Mouse (Mus musculus) liver, embryonic 16.5 days (tissue): ENCODE measurements around the gene Lmx1b. TPM values are rescaled to one million over a fixed set of nuclear protein-coding genes. Genes with fewer than 3 reads are reported as not detected.

Experiments
- ATAC-seq: fragments of 200-750 bp; cut with Nextera tagmentation; 2 replicates; pipeline ENCODE4 v1.8.0; 2017; ENCODE audit warnings: low read depth, mild to moderate bottlenecking, moderate number of reproducible peaks, moderate library complexity
- H3K27ac ChIP-seq: fragments of 300-500 bp; sonication (generic); 2 replicates; pipeline ENCODE4 v1.5.1; 2014; ENCODE audit warnings: mild to moderate bottlenecking, low read length
- H3K27me3 ChIP-seq: fragments of 300-500 bp; sonication (generic); 2 replicates; pipeline ENCODE4 v1.6.1; 2014; ENCODE audit warnings: low read depth, low read length, mixed read lengths; ENCODE audit not compliant: control insufficient read depth, insufficient read depth
- H3K36me3 ChIP-seq: fragments of 300-500 bp; sonication (generic); 2 replicates; pipeline ENCODE4 v1.6.1; 2014; ENCODE audit warnings: mild to moderate bottlenecking; ENCODE audit not compliant: control insufficient read depth, insufficient read depth
- H3K4me1 ChIP-seq: fragments of 300-500 bp; sonication (generic); 2 replicates; pipeline ENCODE4 v1.6.1; 2014; ENCODE audit warnings: low read depth, low read length, mixed read lengths; ENCODE audit not compliant: control insufficient read depth
- H3K4me2 ChIP-seq: fragments of 300-500 bp; sonication (generic); 2 replicates; pipeline ENCODE4 v1.6.1; 2014; ENCODE audit warnings: low read depth, low read length, mixed read lengths
- H3K4me3 ChIP-seq: fragments of 300-500 bp; sonication (generic); 2 replicates; pipeline ENCODE4 v1.5.1; 2014; ENCODE audit warnings: low read depth, mild to moderate bottlenecking, low read length
- H3K9ac ChIP-seq: fragments of 300-500 bp; sonication (generic); 2 replicates; pipeline ENCODE4 v1.6.1; 2014; ENCODE audit warnings: low read depth, low read length
- H3K9me3 ChIP-seq: fragments of 300-500 bp; sonication (generic); replicated peaks from 2 replicates; pipeline ENCODE4 v1.6.1; 2016; ENCODE audit warnings: low read length; ENCODE audit not compliant: control insufficient read depth
- WGBS: fragments of 180-500 bp; shearing (Covaris S2); extraction: QIAGEN DNeasy Blood & Tissue Kit; methylation state at CpG from one replicate; pipeline ENCODE4 v1.1.7; 2014; ENCODE audit not compliant: insufficient replicate concordance; 5-methylcytosine and 5-hydroxymethylcytosine counted together
- polyA plus RNA-seq: library from polyadenylated mRNA; unstranded; fragments of >200 nt; fragmentation: Nextera tagmentation; extraction: Ambion mirVana; gene quantifications from 2 replicates; pipeline ENCODE4 v1.2.1, GENCODE M21; 2015

The Lmx1b gene
- polyA plus RNA-seq = not detected in 2 replicates

DNA sequence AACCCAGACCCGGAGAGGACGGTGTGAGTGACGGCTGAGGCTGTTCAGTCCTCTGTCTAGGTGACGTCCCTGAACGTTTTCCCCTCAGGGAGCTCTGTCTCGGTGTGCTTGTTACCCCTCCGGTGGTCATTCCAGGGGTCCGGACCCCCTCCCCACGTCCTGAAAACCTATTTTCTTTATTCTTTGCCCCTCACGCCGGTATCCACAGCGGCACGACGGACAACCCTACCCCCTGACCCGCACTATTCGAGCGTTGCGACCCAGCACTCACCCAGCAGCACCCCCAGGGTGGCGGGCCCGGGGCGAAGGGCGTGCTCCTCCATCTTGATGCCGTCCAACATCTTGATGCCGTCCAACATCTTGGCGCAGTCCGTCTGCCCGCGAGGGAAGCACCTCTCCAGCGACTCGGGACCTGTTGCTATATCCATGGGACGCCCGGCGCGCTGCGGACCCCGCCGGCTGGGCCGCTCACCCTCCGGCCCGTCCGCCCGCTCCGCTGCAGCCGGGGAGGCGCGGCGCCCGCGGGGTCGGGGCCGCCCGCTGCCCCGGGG lies at the start of gene Lmx1b:
TSS of gene Lmx1b (minus strand) at position 341 of the 551 bp plus-strand sequence.
- no peak within 1 kb of the TSS for H3K9ac ChIP-seq
- WGBS = 4% methylated on average over 39 of the region's 53 CpGs

DNA sequence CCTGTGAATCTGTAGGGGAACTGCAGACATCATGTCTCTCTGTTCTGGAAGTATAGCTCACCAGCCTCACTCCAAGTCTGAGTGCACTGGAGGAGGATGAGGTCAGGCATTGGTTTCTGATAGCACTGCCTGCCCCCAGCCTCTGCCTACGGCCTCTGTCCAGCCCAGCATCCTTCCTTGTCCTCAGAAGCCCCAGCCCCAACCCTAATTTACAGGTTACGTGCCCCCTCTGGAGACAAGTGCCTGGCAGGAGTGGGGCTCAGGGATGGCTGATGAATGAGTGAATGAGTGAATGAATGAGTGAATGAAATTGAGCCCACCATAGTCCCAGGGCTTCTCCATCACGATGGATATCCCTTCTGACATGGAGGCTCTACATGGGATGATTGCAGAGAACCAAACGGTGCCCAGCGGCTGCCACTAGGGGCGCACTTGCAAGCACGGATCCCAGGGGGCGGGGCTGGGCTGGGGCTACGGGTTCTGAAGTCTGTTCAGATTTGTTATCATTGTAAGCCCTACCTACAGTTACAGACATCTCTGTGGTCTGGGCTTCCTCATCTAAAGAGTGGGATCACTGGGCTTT lies 49.7 kb upstream of the Lmx1b start:
- H3K27ac ChIP-seq = no peak overlapping the region
- H3K4me1 ChIP-seq = no peaks in the 10 kb centered on the region
- H3K4me2 ChIP-seq = no peak overlapping the region
- ATAC-seq = no peak
- H3K9me3 ChIP-seq = no peaks in the 10 kb centered on the region; the same call in 1 of the 2 replicates
- H3K36me3 ChIP-seq = no peaks in the 10 kb centered on the region
- peaks cover 4% of the 10 kb centered on the region; the same call in 1 of the 2 replicates for H3K27me3 ChIP-seq
- H3K4me3 ChIP-seq = no peak overlapping the region
- 18% methylated on average over 9 of the region's 9 CpGs for WGBS
- H3K9ac ChIP-seq = no peak overlapping the region

More for the DNA sequence above, at the start of gene Lmx1b:
- ATAC-seq = no peak
- H3K4me2 ChIP-seq = peak within 1 kb of the TSS; percentile 50
- peak within 1 kb of the TSS; percentile 35 for H3K4me3 ChIP-seq
- H3K27me3 ChIP-seq = peaks cover 100% of the 10 kb centered on the region
- H3K27ac ChIP-seq = no peak within 1 kb of the TSS
- H3K36me3 ChIP-seq = no peaks in the 10 kb centered on the region
- H3K4me1 ChIP-seq = no peaks in the 10 kb centered on the region; the same call in none of the 2 replicates
- no peaks in the 10 kb centered on the region for H3K9me3 ChIP-seq

DNA sequence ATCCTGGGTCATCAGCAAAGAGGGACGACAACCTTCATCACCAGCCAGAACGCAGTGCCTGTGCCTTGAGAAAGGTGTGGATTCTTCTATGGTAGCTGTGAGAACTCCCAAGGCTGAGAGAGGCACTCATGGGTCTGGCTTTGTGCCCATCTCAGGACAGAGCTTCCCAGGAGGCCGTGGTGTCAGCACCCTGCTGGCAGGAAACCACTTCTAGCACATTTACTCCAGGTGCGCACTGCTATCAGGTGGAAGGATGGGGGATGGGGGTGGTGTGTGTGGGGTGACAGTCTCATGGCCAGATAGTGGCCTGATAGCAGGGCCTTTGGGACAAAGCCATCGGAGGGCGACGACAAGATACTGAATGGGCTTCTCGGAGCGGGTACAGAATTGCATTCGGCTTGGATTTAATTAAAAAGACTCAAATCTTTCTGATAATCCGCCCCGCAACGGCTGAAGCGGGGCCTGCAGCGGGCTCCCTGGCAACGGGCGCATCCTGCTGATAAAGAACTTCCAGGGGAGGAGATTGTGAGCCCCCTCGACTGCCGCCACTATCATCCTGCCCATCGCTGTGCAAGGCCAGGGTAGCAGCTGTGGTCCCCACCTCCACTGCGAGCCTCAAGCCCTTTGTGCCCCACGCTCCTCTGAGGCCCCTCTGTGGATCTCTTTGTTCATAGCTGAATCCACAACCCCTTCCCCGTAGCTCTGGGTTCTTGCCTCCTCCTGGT lies 49.0 kb upstream of the Lmx1b start:
- Histone ChIP-seq H3K27ac (no peak overlapping the region), H3K4me3 (no peak overlapping the region), H3K36me3 (no peaks in the 10 kb centered on the region), H3K27me3 (peaks cover 4% of the 10 kb centered on the region; the same call in 1 of the 2 replicates), H3K9ac (no peak overlapping the region), H3K4me1 (no peaks in the 10 kb centered on the region), H3K4me2 (no peak overlapping the region), H3K9me3 (no peaks in the 10 kb centered on the region; the same call in 1 of the 2 replicates)
- WGBS = 30% methylated on average over 23 of the region's 23 CpGs
- no peak for ATAC-seq

DNA sequence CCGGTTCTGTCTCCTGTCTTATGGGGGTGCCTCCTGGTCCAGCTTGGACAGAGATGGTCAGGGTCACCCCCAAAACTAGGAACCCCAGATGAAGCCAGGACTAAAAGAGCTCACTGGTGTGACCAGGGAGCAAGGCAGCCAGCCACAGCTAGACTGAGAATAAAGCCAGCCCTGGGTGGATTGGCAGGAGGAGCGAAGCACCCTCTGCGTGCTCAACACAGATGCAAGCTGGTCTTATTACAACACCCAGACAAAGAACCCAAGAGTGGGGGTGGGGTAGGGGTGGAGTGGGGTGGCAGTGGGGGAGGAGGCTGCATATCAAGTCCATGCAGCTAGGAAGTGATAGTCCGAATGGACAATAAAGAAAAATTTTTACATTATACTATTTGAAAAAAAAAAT lies 43.3 kb upstream of the Lmx1b start:
- no peak for ATAC-seq
- Histone ChIP-seq H3K4me3 (no peak overlapping the region), H3K27me3 (0 out of 2 replicates have a peak, but pooled peaks cover 2% of the 10 kb centered on the region), H3K27ac (no peak overlapping the region), H3K4me1 (no peaks in the 10 kb centered on the region), H3K4me2 (no peak overlapping the region), H3K36me3 (no peaks in the 10 kb centered on the region), H3K9me3 (no peaks in the 10 kb centered on the region; the same call in 1 of the 2 replicates), H3K9ac (no peak overlapping the region)
- 57% methylated on average over 4 of the region's 4 CpGs for WGBS

DNA sequence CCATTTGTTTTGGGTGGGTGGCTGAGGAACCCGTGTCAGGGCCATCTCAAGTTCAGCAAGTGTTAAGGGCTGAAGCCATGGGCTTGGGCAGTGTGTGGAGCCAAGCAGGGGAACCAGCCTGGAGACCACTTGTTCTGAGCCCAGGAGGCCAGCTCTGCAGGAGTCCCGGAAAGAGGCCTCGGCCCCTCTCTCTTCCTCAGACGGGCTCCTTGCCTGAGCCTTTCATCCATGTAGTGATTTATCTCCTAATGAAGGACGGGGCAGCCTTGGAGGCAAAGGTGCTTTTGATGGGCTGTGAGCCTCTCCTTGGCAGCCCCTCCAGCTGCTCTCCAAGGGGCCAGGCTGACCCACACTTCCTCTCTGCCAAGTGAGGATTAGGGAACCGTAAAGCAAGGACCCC lies 42.8 kb upstream of the Lmx1b start:
- H3K4me2 ChIP-seq = no peak overlapping the region
- 0 out of 2 replicates have a peak, but pooled peaks cover 2% of the 10 kb centered on the region for H3K27me3 ChIP-seq
- H3K9ac ChIP-seq = no peak overlapping the region
- WGBS = 35% methylated on average over 6 of the region's 6 CpGs
- no peaks in the 10 kb centered on the region for H3K4me1 ChIP-seq
- no peaks in the 10 kb centered on the region for H3K36me3 ChIP-seq
- H3K4me3 ChIP-seq = no peak overlapping the region
- ATAC-seq = no peak
- H3K27ac ChIP-seq = no peak overlapping the region
- H3K9me3 ChIP-seq = no peaks in the 10 kb centered on the region; the same call in 1 of the 2 replicates

DNA sequence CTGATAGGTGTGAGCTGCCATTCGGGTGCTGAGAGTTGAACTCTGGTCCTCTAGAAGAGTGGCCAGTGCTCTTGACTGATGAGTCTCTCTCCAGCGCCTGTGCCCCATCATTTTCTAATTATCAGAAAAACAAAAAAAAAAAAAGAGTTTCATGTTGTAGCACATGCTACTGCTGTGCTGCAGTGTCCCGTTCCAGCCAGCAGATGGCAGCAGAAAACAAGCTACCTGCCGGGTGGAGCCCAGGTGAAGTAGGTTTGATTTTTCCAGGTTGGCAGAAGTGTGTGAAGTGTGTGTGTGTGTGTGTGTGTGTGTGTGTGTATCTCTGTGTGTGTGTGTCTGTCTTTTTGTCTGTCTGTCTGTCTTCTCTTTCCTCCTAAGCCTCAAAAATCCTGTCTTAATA lies 41.9 kb upstream of the Lmx1b start:
- Histone ChIP-seq H3K4me1 (no peaks in the 10 kb centered on the region), H3K9me3 (no peaks in the 10 kb centered on the region; the same call in 1 of the 2 replicates), H3K27me3 (0 out of 2 replicates have a peak, but pooled peaks cover 2% of the 10 kb centered on the region), H3K4me2 (no peak overlapping the region), H3K4me3 (no peak overlapping the region), H3K27ac (no peak overlapping the region), H3K36me3 (no peaks in the 10 kb centered on the region), H3K9ac (no peak overlapping the region)
- ATAC-seq = no peak
- 4% methylated on average over 4 of the region's 4 CpGs for WGBS

DNA sequence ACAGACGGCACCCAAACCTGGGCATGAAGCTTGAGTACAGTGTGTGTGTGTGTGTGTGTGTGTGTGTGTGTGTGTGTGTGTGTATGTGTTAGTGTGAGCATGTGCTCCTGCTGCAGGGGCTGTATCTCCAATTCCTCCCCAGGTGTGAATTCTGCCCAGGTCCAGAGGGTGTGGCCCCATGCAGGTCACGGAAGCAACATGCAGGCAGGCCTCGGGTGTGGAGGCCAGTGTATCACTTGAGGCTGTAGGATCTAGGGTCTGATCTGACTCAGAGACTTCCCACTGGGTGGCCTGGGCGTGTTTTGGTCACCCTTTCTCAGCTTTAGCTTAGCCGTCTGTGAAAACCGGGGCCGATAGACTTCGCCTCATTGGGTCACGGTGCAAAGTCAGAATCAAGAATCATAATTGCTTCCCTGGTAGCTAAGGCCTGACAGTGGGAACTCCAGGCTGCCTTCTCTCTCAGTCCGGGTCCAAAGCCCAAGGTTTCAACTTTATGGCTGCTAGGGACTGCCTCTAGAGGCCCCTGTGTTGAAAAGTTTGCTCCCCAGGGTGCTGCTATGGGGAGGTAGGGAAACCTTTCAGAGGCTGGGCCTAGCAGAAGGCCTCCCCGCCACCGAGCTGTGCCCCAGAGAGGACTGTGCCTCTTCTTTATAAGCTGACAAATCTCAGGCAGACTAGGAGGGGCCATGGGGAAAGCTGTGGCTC lies 38.8 kb upstream of the Lmx1b start:
- Histone ChIP-seq H3K27ac (no peak overlapping the region), H3K9me3 (no peaks in the 10 kb centered on the region), H3K9ac (no peak overlapping the region), H3K4me1 (no peaks in the 10 kb centered on the region), H3K4me2 (no peak overlapping the region), H3K36me3 (no peaks in the 10 kb centered on the region), H3K4me3 (no peak overlapping the region), H3K27me3 (0 out of 2 replicates have a peak, but pooled peaks cover 2% of the 10 kb centered on the region)
- 71% methylated on average over 12 of the region's 12 CpGs for WGBS
- ATAC-seq = no peak

DNA sequence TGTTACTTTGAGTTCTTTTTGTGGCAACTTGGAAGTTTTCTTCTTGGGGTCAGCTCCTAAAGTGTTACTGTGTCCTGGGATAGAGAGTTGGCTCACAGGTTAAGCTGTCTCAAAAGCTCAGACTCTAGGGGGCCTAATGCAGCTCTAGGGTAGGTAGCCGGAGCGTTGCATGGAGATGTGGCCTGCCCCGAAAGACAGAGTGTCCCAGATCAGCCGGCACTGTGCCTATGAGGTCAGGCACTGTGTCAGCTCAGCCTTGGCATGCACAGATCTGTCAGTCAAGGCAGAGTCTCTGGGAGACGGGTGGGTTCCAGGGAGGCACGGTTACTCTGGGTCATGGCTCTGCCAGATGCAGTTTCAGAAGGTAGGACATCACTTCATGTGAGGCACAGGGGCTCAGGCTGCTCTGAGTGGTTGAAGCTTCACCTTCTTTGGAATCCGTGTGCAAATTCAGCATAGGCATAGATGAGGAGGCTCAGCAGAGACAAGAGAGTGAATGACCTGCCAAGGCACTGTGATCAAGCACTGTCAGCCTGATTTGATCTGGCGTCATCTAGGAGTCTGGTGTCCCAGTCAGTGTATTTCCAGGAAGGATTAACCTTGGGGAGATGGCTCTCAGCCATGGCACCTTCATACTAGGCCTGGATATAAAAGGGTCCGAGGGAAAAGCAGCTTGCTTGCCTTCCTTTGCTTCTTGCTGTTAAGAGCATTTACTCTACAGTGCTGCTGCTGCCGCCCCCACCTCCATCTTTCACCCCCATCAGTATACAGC lies 32.6 kb upstream of the Lmx1b start:
- Histone ChIP-seq H3K9me3 (no peaks in the 10 kb centered on the region), H3K27me3 (no peaks in the 10 kb centered on the region), H3K36me3 (no peaks in the 10 kb centered on the region), H3K4me1 (no peaks in the 10 kb centered on the region), H3K4me2 (no peak overlapping the region), H3K9ac (no peak overlapping the region), H3K4me3 (no peak overlapping the region), H3K27ac (no peak overlapping the region)
- WGBS = 58% methylated on average over 10 of the region's 10 CpGs
- ATAC-seq = no peak
